Mouse (Mus musculus) thymus, postnatal 0 days (tissue): ENCODE measurements around the gene Mfap2. TPM values are rescaled to one million over a fixed set of nuclear protein-coding genes. Genes with fewer than 3 reads are reported as not detected.

ENCODE experiments used
- polyA plus RNA-seq: library from polyadenylated mRNA; unstranded; fragments of >200 nt; fragmentation: Nextera tagmentation; extraction: Ambion mirVana; gene quantifications from 2 replicates; pipeline ENCODE4 v1.2.1, GENCODE M21; 2015

The Mfap2 gene
- polyA plus RNA-seq, 1 experiment from 2014 or later, result 24.4 TPM

Other genes with a start within 250 kb of the Mfap2 start
- gene Padi4, start 236.2 kb upstream of the Mfap2 start, polyA plus RNA-seq, result 12.4 and 13.0 TPM in 2 replicates
- gene Padi3, start 199.8 kb upstream of the Mfap2 start, polyA plus RNA-seq, result 1.2 and 1.5 TPM in 2 replicates
- gene Padi1, start 164.6 kb upstream of the Mfap2 start, polyA plus RNA-seq, result 0.41 and 0.64 TPM in 2 replicates
- 13.6 and 14.8 TPM in 2 replicates for gene Padi2, start 104.1 kb upstream of the Mfap2 start, polyA plus RNA-seq
- gene Sdhb, start 49.2 kb upstream of the Mfap2 start, polyA plus RNA-seq, result 434 and 468 TPM in 2 replicates
- 39.0 and 41.8 TPM in 2 replicates for gene Atp13a2, start 23.5 kb upstream of the Mfap2 start, polyA plus RNA-seq
- gene Crocc, start 50.1 kb downstream of the Mfap2 start, polyA plus RNA-seq, result 1.9 and 2.1 TPM in 2 replicates
- gene Necap2, start 67.9 kb downstream of the Mfap2 start, polyA plus RNA-seq, result 93.7 and 103 TPM in 2 replicates
- gene Spata21, start 77.9 kb downstream of the Mfap2 start, polyA plus RNA-seq, result 0.15 and 0.17 TPM in 2 replicates
- 32.6 and 35.4 TPM in 2 replicates for gene Szrd1, start 129.4 kb downstream of the Mfap2 start, polyA plus RNA-seq
- gene Fbxo42, start 137.5 kb downstream of the Mfap2 start, polyA plus RNA-seq, result 19.7 and 22.2 TPM in 2 replicates
- 2.7 and 3.4 TPM in 2 replicates for gene Rsg1, start 203.5 kb downstream of the Mfap2 start, polyA plus RNA-seq
- gene Arhgef19, start 229.1 kb downstream of the Mfap2 start, polyA plus RNA-seq, result 0.29 and 0.39 TPM in 2 replicates